Mouse (Mus musculus) B cell, adult 62 days (primary cell): ENCODE data around the gene Uckl1. TPM values are rescaled to one million over a fixed set of nuclear protein-coding genes. Genes with fewer than 3 reads are reported as not detected.

Experiments used
- total RNA-seq: library from RNA; stranded (reverse); gene quantifications from 4 replicates; pipeline ENCODE4 v1.2.4, GENCODE M21; 2023

Gene Uckl1
- total RNA-seq, result 154 to 176 TPM (median 155 TPM) in 4 replicates

GRCm38 (mm10) chr2:181584411-181584942 lies at the start of gene Uckl1:
Uckl1 (minus strand) TSS chr2:181584892.

GRCm38 (mm10) chr2:181598454-181599351 lies 14.0 kb upstream of the Uckl1 start, which contains the start of gene Samd10:
Samd10 (minus strand) TSS chr2:181599212.

DNA sequence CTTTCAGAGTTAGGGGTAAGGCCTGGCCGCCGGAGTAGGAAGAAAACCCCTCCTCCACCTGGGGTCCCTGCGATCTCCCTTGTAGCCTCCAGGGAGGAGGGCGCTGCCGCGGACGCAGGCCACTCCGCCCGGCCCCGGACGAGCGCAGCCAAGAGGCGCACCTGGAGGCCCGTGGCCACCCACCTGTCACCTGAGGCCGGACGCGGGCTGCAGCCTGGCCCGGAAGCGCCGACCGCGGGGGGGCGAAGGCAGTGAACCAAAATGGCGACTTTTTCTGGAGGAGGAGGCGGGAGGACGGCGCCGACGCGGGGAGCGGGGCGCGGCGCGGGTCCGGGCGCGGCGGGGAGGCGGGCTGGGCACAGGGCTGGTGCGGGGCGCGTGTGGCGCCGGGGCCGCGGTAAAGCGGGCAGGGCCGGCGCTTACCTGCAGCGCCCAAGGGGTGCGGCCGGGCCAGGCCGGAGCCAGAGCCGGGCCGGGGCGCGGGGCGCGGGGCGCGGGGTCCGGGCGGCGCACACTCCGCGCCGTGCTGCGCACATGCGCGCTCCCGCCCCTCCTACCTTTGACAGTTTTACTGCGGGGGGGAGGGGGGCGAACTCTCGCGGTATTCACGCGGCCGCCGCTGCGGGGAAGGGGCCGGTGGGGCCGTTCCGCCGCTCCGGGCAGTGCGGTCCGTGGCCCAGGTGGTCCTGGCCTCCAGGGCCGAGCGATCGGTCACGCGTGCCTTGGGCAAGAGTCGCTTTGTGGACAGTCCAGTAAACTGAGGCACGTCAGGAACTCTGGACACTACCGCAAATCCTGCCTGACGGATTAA lies 7.7 kb upstream of the Uckl1 start, which contains the start of gene Zfp512b:
Gene Zfp512b, minus strand, starts transcription at position 573 of the 811 bp plus-strand sequence.

DNA sequence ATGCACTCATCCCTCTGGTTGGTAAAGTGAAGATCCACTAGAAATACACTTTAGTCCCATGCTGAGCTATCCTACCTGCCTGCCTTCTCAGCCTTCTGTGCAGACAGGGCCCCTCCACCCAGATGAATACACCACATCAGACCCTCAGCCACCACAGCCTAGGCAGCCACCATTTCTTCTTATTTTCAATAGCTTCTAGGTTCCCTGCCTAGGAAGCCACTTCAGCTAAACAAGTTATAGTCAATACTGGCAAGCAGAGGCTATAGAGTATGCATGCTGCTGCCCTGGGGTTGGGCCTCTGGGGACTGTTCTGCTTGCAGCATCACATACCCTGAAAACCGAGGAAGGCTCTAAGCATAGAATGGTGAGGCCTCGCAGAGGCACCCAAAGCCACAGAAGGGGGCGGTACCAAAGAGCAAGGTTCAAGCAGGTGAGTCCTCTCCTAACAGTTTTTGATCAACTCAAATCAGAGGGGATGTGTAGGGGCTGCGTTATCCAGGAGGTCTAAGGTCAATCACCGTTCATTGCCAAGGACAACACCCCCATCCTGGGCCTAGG lies 6.9 kb upstream of the Uckl1 start, which contains the start of gene Prpf6:
Gene Prpf6, plus strand, starts transcription at position 341 of the 558 bp plus-strand sequence.

GRCm38 (mm10) chr2:181520118-181520935 lies 64.4 kb downstream of the Uckl1 start, which contains the start of gene Dnajc5:
Dnajc5 (plus strand) TSS chr2:181520485.

Other genes with a start within 250 kb of the Uckl1 start
- gene Zgpat, start 220.0 kb downstream of the Uckl1 start, total RNA-seq, result 69.0 to 80.3 TPM (median 72.6 TPM) in 4 replicates
- gene Arfrp1, start 219.5 kb downstream of the Uckl1 start, total RNA-seq, result 80.6 to 90.5 TPM (median 89.1 TPM) in 4 replicates
- 51.3 to 57.5 TPM (median 54.5 TPM) in 4 replicates for gene Lime1, start 204.8 kb downstream of the Uckl1 start, total RNA-seq
- gene Zbtb46, start 125.5 kb downstream of the Uckl1 start, total RNA-seq, result 0.78 to 2.7 TPM (median 0.97 TPM) in 4 replicates
- gene Abhd16b, start 91.7 kb downstream of the Uckl1 start, total RNA-seq, result 0.54 TPM in 1 of 4 replicates, not detected in the others
- gene Tpd52l2, start 87.8 kb downstream of the Uckl1 start, total RNA-seq, result 76.1 to 88.7 TPM (median 83.7 TPM) in 4 replicates
- 114 to 126 TPM (median 121 TPM) in 4 replicates for gene Dnajc5, start 64.4 kb downstream of the Uckl1 start, total RNA-seq
- gene Prpf6, start 7.0 kb upstream of the Uckl1 start, total RNA-seq, result 57.2 to 63.1 TPM (median 59.7 TPM) in 4 replicates
- gene Zfp512b, start 7.9 kb upstream of the Uckl1 start, total RNA-seq, result 43.7 to 53.6 TPM (median 48.1 TPM) in 4 replicates
- gene Samd10, start 14.3 kb upstream of the Uckl1 start, total RNA-seq, result 11.7 to 13.1 TPM (median 13.0 TPM) in 4 replicates
- not detected in 4 replicates for gene Gm29797, start 72.1 kb upstream of the Uckl1 start, total RNA-seq
- gene Sox18, start 86.7 kb upstream of the Uckl1 start, total RNA-seq, result not detected in 4 replicates
- 23.0 to 25.8 TPM (median 23.3 TPM) in 4 replicates for gene Tcea2, start 95.4 kb upstream of the Uckl1 start, total RNA-seq
- 147 to 159 TPM (median 155 TPM) in 4 replicates for gene Rgs19, start 109.1 kb upstream of the Uckl1 start, total RNA-seq
- not detected in 4 replicates for gene Lkaaear1, start 113.5 kb upstream of the Uckl1 start, total RNA-seq
- 0.42 to 1.0 TPM (median 0.80 TPM) in 4 replicates for gene Oprl1, start 130.1 kb upstream of the Uckl1 start, total RNA-seq
- gene Myt1, start 178.4 kb upstream of the Uckl1 start, total RNA-seq, result not detected in 4 replicates